Mouse (Mus musculus) left cerebral cortex, adult 8-10 months (tissue): ENCODE results near the gene Gm17662. TPM values are rescaled to one million over a fixed set of nuclear protein-coding genes. Genes with fewer than 3 reads are reported as not detected.

Experiments
- DNase-seq, 2 experiments: peaks; one replicate each; pipeline ENCODE4 v3.0.0; 2022; ENCODE audit warnings: low spot score in 2 of 2
- total RNA-seq, 4 experiments: library from RNA; stranded (reverse); gene quantifications; 2 replicates each; pipeline ENCODE4 v1.2.4; 2022

Gene Gm17662
- total RNA-seq, 4 experiments from 2014 or later = not detected

GRCm38 (mm10) chr4:104887486-104887885 is 30.4 kb downstream of the Gm17662 start:
- no peak for DNase-seq

GRCm38 (mm10) chr4:104888499-104889262 is 31.6 kb downstream of the Gm17662 start:
- DNase-seq = no peak

- DNase-seq = no peak
Observed at GRCm38 (mm10) chr4:104891708-104892107, 34.6 kb downstream of the Gm17662 start.

GRCm38 (mm10) chr4:104893588-104893987 is 36.5 kb downstream of the Gm17662 start:
- DNase-seq = no peak

GRCm38 (mm10) chr4:104894004-104894734 is 37.0 kb downstream of the Gm17662 start:
- DNase-seq = peak in 1 of 2 experiments; percentile 41

GRCm38 (mm10) chr4:104902836-104903235 is 45.7 kb downstream of the Gm17662 start:
- DNase-seq = no peak

- DNase-seq = no peak
Observed at GRCm38 (mm10) chr4:104905049-104905448, 47.9 kb downstream of the Gm17662 start.

Other genes starting within 250 kb of the Gm17662 start
- gene C8b, start 91.0 kb upstream of the Gm17662 start, total RNA-seq = under 1 TPM in 2 of 4 experiments, not detected in 2; 0.21 to 0.49 TPM
- gene C8a, start 19.1 kb downstream of the Gm17662 start, total RNA-seq = under 1 TPM in 2 of 4 experiments, not detected in 2; 0.24 to 0.34 TPM
- 1 to 10 TPM in 3 of 4 experiments, under 1 TPM in 1; 0.80 to 1.8 (median 1.0) TPM for gene Fyb2, start 56.1 kb downstream of the Gm17662 start, total RNA-seq